Mouse (Mus musculus): ENCODE measurements around the gene Dip2b. TPM values are rescaled to one million over a fixed set of nuclear protein-coding genes. Genes with fewer than 3 reads are reported as not detected.

The Dip2b gene
- total RNA-seq, 4 experiments from 2014 or later, result 16.5 to 22.5 (median 20.2) TPM

GRCm38 (mm10) chr15:100263246-100263905 is 224.9 kb downstream of the Dip2b start:
- DNase-seq, result no peak

DNA sequence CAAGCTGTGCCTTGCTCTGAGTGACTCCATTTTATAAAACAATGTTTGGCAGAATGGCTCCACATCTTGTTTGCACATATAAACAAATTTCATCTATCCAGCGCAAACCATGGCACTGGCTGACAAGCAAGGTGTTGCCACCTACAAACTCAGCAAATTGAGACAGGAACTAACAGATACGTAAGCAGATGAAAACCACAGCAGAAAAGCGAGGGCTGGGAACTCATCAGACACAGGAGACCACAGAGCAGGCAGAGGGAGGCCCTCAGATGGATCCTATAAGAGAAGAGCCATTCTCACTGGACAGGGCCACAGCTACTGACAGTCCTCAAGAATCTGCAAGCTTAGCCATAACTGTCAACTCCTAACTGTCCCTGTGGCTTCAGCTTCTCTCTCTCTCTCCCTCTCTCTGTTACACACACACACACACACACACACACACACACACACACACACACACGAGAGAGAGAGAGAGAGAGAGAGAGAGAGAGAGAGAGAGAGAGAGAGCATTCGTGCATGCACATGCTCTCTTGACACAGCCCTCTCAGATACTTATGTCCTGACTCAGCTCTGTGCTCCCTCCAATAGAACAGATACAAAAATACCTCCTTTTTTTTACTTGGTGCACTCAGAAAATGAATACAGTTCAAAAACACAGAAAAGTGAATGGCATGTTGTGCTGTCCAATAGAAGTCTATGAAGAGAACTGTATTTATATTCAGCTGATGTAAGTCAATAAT is 227.3 kb downstream of the Dip2b start:
- no peak for DNase-seq

DNA sequence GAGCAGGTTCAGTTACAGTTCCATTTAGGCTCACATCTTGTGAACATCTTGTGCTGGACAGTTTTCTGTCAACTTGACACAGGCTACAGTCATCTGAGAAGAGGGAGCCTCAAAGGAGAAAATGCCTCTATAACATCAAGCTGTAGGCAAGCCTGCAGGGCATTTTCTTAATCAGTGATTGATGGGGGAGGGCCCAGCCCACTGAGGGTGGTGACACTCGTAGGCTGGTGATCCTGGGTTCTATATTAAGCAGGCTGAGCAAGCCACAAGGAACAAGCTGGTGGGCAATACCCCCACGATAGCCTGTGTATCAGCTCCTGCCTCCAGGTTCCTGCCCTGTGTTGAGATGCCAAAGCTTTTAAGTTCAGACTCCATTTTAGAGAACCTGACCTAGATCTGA is 230.5 kb downstream of the Dip2b start:
- DNase-seq, result no peak

Other genes starting within 250 kb of the Dip2b start
- gene Lima1, start 163.2 kb upstream of the Dip2b start, total RNA-seq (2022), result 10 to 100 TPM; 42.8 to 70.7 (median 52.7) TPM
- gene Fam186a, start 71.6 kb upstream of the Dip2b start, total RNA-seq (2022), result under 1 TPM; 0.08 to 0.31 (median 0.15) TPM
- gene Larp4, start 68.6 kb upstream of the Dip2b start, total RNA-seq (2022), result 10 to 100 TPM; 59.9 to 82.8 (median 69.9) TPM
- gene Atf1, start 189.2 kb downstream of the Dip2b start, total RNA-seq (2022), result 10 to 100 TPM; 61.9 to 72.1 (median 66.3) TPM
- gene Tmprss12, start 242.2 kb downstream of the Dip2b start, total RNA-seq (2022), result not detected

Data from adrenal gland, adult 8-10 months (tissue).